Mouse (Mus musculus) embryonic fibroblast, embryonic 13.5 days (primary cell): ENCODE results near the gene Skiv2l. TPM values are rescaled to one million over a fixed set of nuclear protein-coding genes. Genes with fewer than 3 reads are reported as not detected.

ENCODE experiments used
- H3K27ac ChIP-seq: 2 replicates; pipeline ENCODE4 v1.5.1; 2012; ENCODE audit warnings: low read length, control low read depth, inconsistent platforms; ENCODE audit not compliant: insufficient read depth
- H3K4me1 ChIP-seq: 2 replicates; pipeline ENCODE4 v1.6.1; 2011; ENCODE audit warnings: low read length; ENCODE audit not compliant: control insufficient read depth, insufficient read depth
- H3K4me3 ChIP-seq: 2 replicates; pipeline ENCODE4 v1.5.1; 2011; ENCODE audit warnings: mild to moderate bottlenecking, control low read depth, low read length; ENCODE audit not compliant: insufficient read depth
- CTCF ChIP-seq: IDR thresholded peaks from 2 replicates; pipeline ENCODE4 v1.5.1; 2011; ENCODE audit warnings: mild to moderate bottlenecking, control low read depth, low read length, moderate library complexity, borderline replicate concordance; ENCODE audit not compliant: insufficient read depth
- POLR2A ChIP-seq: IDR thresholded peaks from 2 replicates; pipeline ENCODE4 v1.6.1; 2011; ENCODE audit warnings: low read depth, mild to moderate bottlenecking, control low read depth, low read length, moderate library complexity
- polyA plus RNA-seq: library from polyadenylated mRNA; stranded (reverse); fragments of >200 nt; gene quantifications from 2 replicates; pipeline ENCODE4 v1.2.4, GENCODE M21; 2011; ENCODE audit warnings: low read depth; ENCODE audit not compliant: missing spikeins, insufficient read length

Skiv2l gene
- polyA plus RNA-seq, 1 experiment: 27.7 TPM

- Histone ChIP-seq H3K27ac (no peak overlapping the region), H3K4me1 (peaks cover 12% of the 10 kb centered on the region), H3K4me3 (no peak overlapping the region)
- TF ChIP-seq POLR2A: no peak
- TF ChIP-seq CTCF: no peak
Observed at GRCm38 (mm10) chr17:34881166-34881565, 31.2 kb upstream of the Skiv2l start.

GRCm38 (mm10) chr17:34879336-34879879, 29.4 kb upstream of the Skiv2l start, which contains the start of gene Zbtb12:
TSS of gene Zbtb12 (plus strand) at chr17:34879483.
- TF ChIP-seq POLR2A (no peak), CTCF (no peak)
- Histone ChIP-seq H3K27ac (0 out of 2 replicates have a peak within 1 kb of the TSS, but pooled peaks have one; percentile 23), H3K4me1 (peaks cover 4% of the 10 kb centered on the region; the same call in 1 of the 2 replicates), H3K4me3 (no peak within 1 kb of the TSS)

- H3K4me1 ChIP-seq: no peaks in the 10 kb centered on the region
- no peak overlapping the region for H3K27ac ChIP-seq
- no peak overlapping the region for H3K4me3 ChIP-seq
- TF ChIP-seq CTCF (no peak), POLR2A (no peak)
Observed at GRCm38 (mm10) chr17:34874321-34874720, 24.3 kb upstream of the Skiv2l start.

- Histone ChIP-seq H3K4me1 (no peaks in the 10 kb centered on the region), H3K4me3 (no peak overlapping the region), H3K27ac (no peak overlapping the region)
- TF ChIP-seq CTCF: no peak
- no peak for TF ChIP-seq POLR2A
Observed at GRCm38 (mm10) chr17:34865981-34866380, 16.0 kb upstream of the Skiv2l start.

GRCm38 (mm10) chr17:34862416-34863081, 12.5 kb upstream of the Skiv2l start, which contains the start of gene Cfb:
TSS of gene Cfb (minus strand) at chr17:34862518.
- Histone ChIP-seq H3K4me3 (no peak within 1 kb of the TSS), H3K4me1 (no peaks in the 10 kb centered on the region), H3K27ac (no peak within 1 kb of the TSS)
- no peak for TF ChIP-seq CTCF

GRCm38 (mm10) chr17:34861704-34862415, 11.8 kb upstream of the Skiv2l start:
- Histone ChIP-seq H3K4me3 (no peak overlapping the region), H3K4me1 (no peaks in the 10 kb centered on the region), H3K27ac (no peak overlapping the region)
- TF ChIP-seq POLR2A (no peak), CTCF (no peak)

- H3K4me3 ChIP-seq: no peak overlapping the region
- H3K4me1 ChIP-seq: no peaks in the 10 kb centered on the region
- no peak overlapping the region for H3K27ac ChIP-seq
- TF ChIP-seq POLR2A (no peak), CTCF (no peak)
Observed at GRCm38 (mm10) chr17:34860514-34860913, 10.5 kb upstream of the Skiv2l start.

GRCm38 (mm10) chr17:34858670-34859069, 8.7 kb upstream of the Skiv2l start:
- Histone ChIP-seq H3K4me3 (no peak overlapping the region), H3K4me1 (no peaks in the 10 kb centered on the region), H3K27ac (no peak overlapping the region)
- no peak for TF ChIP-seq CTCF
- TF ChIP-seq POLR2A: no peak

- no peak for TF ChIP-seq POLR2A
- TF ChIP-seq CTCF: peak; percentile 62
- H3K4me1 ChIP-seq: 0 out of 2 replicates have a peak, but pooled peaks cover 3% of the 10 kb centered on the region
- H3K4me3 ChIP-seq: no peak overlapping the region
- no peak overlapping the region for H3K27ac ChIP-seq
Observed at GRCm38 (mm10) chr17:34855825-34856224, 5.8 kb upstream of the Skiv2l start.

- H3K4me3 ChIP-seq: no peak overlapping the region
- 0 out of 2 replicates have a peak, but pooled peaks cover 3% of the 10 kb centered on the region for H3K4me1 ChIP-seq
- TF ChIP-seq CTCF (no peak), POLR2A (no peak)
- H3K27ac ChIP-seq: no peak overlapping the region
Observed at GRCm38 (mm10) chr17:34854761-34855160, 4.8 kb upstream of the Skiv2l start.
